Mouse (Mus musculus) 3T3-L1 (cell line): ENCODE measurements around the gene Scn1b.

Source experiments
- DNase-seq: peaks from one replicate; pipeline ENCODE4 v3.0.0-alpha.2; 2015; ENCODE audit warnings: low read depth, low spot score

The Scn1b gene

GRCm38 (mm10) chr7:31116721-31117145, 10.1 kb downstream of the Scn1b start:
- DNase-seq, result no peak

- DNase-seq, result no peak
These were observed 11.2 kb downstream of the Scn1b start for GRCm38 (mm10) chr7:31115587-31116043.

DNA sequence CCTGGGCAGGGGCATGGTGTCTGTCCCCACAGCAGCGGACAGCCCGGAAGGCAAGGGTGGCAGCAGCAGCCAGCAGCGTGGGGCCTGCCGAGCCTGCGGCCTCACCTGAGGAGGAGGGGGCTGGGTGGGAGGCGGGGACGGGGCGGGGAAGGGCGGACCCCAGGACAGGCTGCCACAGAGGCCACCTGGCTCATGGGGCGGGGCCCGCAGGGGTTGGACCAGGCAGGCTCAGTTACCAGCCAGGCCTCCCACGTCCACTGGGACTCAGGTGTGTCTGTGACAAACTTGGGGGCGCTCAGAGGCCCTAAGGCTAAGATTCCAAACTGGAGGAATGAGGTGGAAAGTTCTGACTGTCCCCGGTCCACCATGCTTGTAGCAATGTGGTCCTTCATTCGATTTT, 11.6 kb downstream of the Scn1b start, which contains the start of gene Hpn:
Hpn (minus strand) TSS at position 109 of the 400 bp plus-strand sequence.
- no peak for DNase-seq

DNA sequence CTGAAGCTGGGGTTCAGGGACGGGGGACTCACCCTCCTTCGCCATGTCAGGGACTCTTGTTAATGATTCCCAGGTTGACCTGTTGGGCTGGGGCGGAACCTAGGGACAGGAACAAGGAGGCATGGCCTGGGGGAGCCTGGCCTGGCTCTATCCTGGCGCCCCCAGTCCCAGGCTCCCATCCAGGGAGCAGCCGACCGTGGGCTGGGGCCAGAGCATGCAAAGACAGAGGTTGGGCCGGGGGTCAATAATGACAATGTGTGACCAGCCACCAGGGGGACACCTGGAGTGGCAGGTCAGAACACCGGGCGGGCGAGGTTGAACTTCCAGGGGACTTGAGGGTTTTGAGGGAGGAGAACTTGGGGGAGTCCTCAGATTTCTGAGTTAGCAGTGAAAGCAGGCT, 12.2 kb downstream of the Scn1b start:
- no peak for DNase-seq

DNA sequence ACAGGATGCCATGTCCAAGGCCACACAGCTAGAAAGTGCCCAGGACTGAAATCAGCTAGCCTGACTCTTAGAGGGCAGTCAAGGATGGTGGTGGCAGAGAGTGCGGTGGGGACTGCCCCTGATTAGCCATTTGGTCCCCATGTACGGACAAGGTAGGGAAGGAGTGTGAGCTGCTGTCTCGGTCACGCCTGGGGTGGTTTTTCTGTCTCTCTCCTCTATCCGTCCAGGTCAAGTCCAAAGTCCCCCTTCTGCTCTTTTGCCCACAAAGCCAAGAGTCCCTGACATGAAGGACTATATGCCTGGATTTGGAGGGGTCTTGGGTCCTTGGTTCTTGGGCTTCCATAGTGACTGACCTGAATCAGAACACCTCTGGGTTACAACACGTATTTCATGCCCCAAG, 13.0 kb downstream of the Scn1b start:
- no peak for DNase-seq

DNA sequence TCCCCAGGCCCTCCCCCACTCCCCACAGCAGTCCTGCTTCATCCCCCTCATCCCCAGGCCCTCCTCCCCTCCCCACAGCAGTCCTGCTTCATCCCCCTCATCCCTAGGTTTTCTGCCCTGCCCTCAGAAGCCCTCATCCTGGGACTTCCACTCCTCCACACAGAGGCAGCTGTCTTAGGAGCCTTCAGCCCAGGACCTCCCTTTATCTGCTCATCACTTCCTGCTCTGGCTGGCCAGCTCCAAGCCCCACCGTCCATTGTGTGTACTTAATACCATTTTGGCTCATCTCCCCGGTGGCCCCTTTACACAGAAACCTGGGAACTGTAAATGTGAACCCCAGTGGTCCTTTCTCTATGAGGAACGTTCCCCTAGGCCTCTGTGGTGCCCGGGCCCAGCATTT, 14.8 kb downstream of the Scn1b start:
- DNase-seq, result no peak

DNA sequence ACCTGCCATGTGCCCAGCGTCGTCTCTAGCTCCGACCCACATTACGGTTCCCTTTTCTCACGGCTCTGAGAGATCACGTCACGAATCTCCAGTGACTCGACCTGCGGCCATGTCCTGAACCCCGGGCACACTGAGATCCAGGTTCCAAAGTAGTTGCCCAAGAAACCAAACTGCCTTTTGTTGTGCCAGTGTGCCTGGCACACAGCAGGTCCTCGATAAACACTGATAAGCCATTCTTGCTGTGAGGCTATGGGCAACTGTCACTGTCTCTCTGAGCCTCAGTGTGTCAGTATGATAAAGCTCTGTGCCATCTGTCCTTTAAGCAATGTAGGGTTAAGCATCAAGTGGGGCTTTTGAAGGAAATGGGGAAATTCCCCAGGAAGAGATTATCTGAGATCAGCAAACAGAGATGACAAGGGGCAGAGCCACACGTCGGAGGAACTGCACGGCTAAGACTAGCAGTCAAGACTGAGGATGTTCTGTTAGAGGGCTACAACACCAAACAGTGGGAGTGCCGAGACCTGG, 15.9 kb downstream of the Scn1b start:
- no peak for DNase-seq

GRCm38 (mm10) chr7:31109796-31110195, 17.0 kb downstream of the Scn1b start:
- no peak for DNase-seq

DNA sequence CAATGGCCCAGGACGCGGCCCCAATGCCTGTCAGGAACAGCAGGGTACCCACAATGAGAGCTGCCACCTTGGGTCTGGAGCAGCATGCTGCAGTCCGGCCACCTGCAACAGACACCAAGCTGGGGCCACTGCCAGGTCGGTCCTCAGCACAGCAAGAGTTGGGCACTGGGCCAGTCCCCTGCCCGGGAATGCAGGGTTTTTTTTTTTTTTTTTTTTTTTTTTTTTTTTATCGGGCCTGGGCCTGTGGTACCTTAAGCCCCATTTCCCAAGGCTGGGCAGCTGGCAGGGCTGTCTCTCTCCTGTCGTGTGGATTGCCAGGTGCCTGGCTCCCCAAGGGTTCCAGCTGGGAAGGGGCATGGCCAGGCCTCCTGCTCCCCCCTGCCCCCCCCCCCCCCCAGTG, 17.7 kb downstream of the Scn1b start:
- DNase-seq, result no peak

GRCm38 (mm10) chr7:31107781-31108180, 19.0 kb downstream of the Scn1b start:
- no peak for DNase-seq

GRCm38 (mm10) chr7:31106166-31106565, 20.6 kb downstream of the Scn1b start:
- no peak for DNase-seq

DNA sequence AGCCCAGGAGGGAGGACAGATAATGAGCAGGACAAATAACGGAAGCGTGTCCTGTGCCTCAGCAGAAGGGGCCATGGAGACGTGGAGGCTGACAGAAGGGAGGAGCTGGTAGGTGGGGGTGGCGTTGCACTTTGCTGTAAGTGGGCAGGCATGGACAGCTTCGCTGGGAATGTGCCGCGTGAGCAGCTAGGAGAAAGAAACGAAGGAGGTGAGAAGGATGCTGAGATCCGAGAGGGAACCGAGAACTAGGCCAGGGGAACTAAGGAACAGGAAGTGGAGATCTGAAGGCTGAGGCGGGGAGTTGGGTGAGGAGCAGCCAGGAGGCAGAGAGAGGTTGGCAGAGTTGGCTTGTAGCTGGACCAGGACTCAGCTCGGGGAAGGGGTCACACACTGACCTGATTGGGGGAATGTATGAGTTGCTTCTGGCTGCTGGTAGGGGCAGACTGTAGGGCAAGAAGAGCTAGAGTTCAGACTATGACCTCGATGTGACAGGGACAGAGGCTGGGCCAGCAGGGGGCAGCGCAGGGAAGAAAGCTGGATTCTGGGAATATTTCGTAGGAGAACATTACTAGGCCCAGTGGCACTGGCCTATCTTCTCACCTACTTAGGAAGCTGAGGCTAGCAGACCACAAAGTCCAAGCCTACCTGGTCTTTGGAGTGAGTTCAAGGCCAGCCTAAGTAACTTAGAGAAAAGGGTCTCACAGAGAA, 21.6 kb downstream of the Scn1b start:
- DNase-seq, result peak; percentile 41

- DNase-seq, result no peak
These were observed 26.0 kb downstream of the Scn1b start for GRCm38 (mm10) chr7:31100786-31101185.

DNA sequence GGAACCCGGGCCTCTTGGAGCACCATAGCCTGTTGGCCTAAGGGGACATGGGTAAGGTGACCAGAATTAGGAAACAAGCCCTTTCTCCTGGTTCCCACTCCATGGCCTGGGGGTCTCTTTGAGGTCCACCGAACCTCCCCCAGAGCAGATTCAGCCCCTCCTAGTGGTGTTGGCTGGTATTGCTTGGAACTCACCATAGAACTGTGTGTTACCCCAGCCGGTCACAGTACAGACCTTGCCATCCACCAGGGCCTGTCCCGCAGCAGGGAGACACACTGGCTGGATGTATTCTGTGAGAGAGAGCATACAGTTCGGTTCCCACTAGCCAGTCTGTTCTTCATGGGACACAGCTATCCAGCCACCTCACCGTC, 27.2 kb downstream of the Scn1b start:
- DNase-seq, result no peak

- DNase-seq, result peak; percentile 5
These were observed 27.8 kb downstream of the Scn1b start for GRCm38 (mm10) chr7:31098697-31099611.

GRCm38 (mm10) chr7:31097583-31098248, 29.1 kb downstream of the Scn1b start:
- DNase-seq, result peak; percentile 88

DNA sequence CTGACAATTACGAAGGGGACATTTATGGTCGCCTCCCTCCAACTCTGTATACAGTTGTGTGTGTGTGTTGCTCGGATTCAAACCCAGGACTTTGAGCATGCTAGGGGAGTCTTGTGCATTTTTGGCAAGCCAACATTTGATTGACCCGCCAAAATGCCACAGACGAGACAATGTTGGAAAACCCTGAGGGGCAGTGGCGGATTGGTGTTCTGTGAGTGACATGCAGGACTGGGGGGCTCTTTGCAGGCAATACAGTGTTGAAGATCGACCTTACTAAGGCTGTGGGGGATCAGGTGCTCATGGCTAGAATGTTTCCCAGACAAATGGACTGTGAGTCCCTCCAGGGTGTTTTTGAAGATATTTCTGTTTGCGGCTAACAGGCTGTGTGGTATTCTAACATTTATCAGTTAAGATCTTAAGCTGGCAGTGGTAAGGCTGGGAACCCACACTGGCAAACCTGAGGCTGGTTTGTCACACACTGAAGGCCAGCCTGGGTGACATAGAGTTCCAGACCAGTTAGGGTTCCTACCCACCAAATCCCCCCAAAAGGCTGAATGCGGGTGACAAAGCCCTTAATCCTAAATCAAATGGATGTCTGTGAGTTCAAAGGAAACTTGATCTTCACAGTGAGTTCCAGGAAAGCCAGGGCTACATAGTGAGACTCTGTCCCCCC, 29.8 kb downstream of the Scn1b start:
- DNase-seq, result no peak

- DNase-seq, result no peak
These were observed 31.9 kb downstream of the Scn1b start for GRCm38 (mm10) chr7:31094774-31095501.

DNA sequence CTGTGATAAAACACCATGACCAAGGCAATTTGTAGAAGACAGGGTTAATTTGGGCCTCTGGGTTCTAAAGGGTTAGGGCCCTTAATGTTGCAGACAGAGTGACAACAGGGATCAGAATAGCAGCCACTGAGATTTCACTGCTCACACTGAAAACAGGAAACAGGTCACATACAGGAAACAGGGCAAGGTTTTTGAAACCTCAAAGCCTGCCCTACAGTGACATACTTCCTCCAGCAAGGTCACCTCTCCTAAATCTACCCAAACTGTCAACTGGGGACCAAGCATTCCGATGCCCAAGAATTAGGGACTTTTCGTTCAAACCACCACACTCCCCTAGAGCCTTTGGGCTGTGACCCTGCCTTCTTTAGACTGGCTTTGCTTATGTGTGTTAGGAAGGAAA, 37.1 kb downstream of the Scn1b start:
- DNase-seq, result no peak

DNA sequence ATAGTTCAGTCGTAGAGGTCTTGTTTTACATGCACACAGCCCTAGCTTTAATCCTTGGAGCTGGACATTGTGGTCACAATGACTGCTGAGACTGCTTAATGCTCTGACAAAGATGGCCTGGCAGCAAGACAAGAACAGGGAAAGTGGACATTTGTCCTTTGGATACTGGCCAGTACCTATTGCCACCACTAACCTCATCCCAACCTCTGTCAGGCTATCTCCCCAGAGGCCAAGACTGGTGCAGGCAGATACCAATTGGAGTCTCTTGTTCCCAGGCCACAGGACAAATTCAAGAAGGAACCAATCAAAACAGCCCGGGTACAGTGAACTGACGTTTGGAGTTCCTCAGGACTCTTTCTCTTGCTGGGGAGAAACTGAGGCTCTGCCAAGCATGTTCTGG, 38.6 kb downstream of the Scn1b start:
- no peak for DNase-seq

- no peak for DNase-seq
These were observed 39.5 kb downstream of the Scn1b start for GRCm38 (mm10) chr7:31087262-31087661.
